Mouse (Mus musculus): ENCODE data around the gene Ptprn2. TPM values are rescaled to one million over a fixed set of nuclear protein-coding genes. Genes with fewer than 3 reads are reported as not detected.

Gene Ptprn2
- polyA plus RNA-seq, 1 experiment from 2014 or later = 7.9 TPM

GRCm38 (mm10) chr12:116907424-116907823 is 421.9 kb downstream of the Ptprn2 start:
- H3K4me1 ChIP-seq = peaks cover 34% of the 10 kb centered on the region
- no peak overlapping the region for H3K4me3 ChIP-seq
- H3K36me3 ChIP-seq = no peaks in the 10 kb centered on the region
- H3K27ac ChIP-seq (replicated peaks) = peak overlapping the region; percentile 80
- no peaks in the 10 kb centered on the region for H3K27me3 ChIP-seq (ENCODE audit: low read depth, poor library complexity, severe bottlenecking)
- 27% methylated on average over 1 of the region's 1 CpGs for WGBS
- DNase-seq (ENCODE audit: low spot score) = no peak
- no peaks in the 10 kb centered on the region for H3K9me3 ChIP-seq (replicated peaks)

GRCm38 (mm10) chr12:116908668-116909067 is 423.1 kb downstream of the Ptprn2 start:
- peak; percentile 28 for DNase-seq (ENCODE audit: low spot score)
- H3K27ac ChIP-seq (replicated peaks) = peak overlapping the region; percentile 80
- 37% methylated on average over 2 of the region's 2 CpGs for WGBS

GRCm38 (mm10) chr12:116916776-116917175 is 431.3 kb downstream of the Ptprn2 start:
- H3K36me3 ChIP-seq = no peaks in the 10 kb centered on the region
- H3K4me1 ChIP-seq = peaks cover 35% of the 10 kb centered on the region
- DNase-seq (ENCODE audit: low spot score) = no peak
- H3K27me3 ChIP-seq (ENCODE audit: low read depth, poor library complexity, severe bottlenecking) = peaks cover 4% of the 10 kb centered on the region; the same call in 1 of the 2 replicates
- no peak overlapping the region for H3K4me3 ChIP-seq
- H3K27ac ChIP-seq (replicated peaks) = no peak overlapping the region
- H3K9me3 ChIP-seq (replicated peaks) = no peaks in the 10 kb centered on the region
- WGBS = 87% methylated on average over 5 of the region's 5 CpGs

More at GRCm38 (mm10) chr12:116908668-116909067, 423.1 kb downstream of the Ptprn2 start:
- Histone ChIP-seq H3K4me3 (0 out of 2 replicates have a peak overlapping the region, but pooled peaks have one; percentile 2), H3K9me3 (replicated peaks) (no peaks in the 10 kb centered on the region), H3K36me3 (no peaks in the 10 kb centered on the region), H3K4me1 (peaks cover 34% of the 10 kb centered on the region), H3K27me3 (ENCODE audit: low read depth, poor library complexity, severe bottlenecking) (no peaks in the 10 kb centered on the region)

GRCm38 (mm10) chr12:116919185-116919584 is 433.7 kb downstream of the Ptprn2 start:
- Histone ChIP-seq H3K36me3 (no peaks in the 10 kb centered on the region), H3K9me3 (replicated peaks) (no peaks in the 10 kb centered on the region), H3K27me3 (ENCODE audit: low read depth, poor library complexity, severe bottlenecking) (peaks cover 4% of the 10 kb centered on the region; the same call in 1 of the 2 replicates), H3K4me1 (peaks cover 45% of the 10 kb centered on the region), H3K4me3 (no peak overlapping the region), H3K27ac (replicated peaks) (no peak overlapping the region)
- WGBS = 84% methylated on average over 6 of the region's 6 CpGs
- DNase-seq (ENCODE audit: low spot score) = no peak

GRCm38 (mm10) chr12:116919691-116920526 is 434.4 kb downstream of the Ptprn2 start:
- DNase-seq (ENCODE audit: low spot score) = peak; percentile 38
- Histone ChIP-seq H3K4me1 (peaks cover 45% of the 10 kb centered on the region), H3K4me3 (no peak overlapping the region), H3K27me3 (ENCODE audit: low read depth, poor library complexity, severe bottlenecking) (peaks cover 4% of the 10 kb centered on the region; the same call in 1 of the 2 replicates), H3K9me3 (replicated peaks) (no peaks in the 10 kb centered on the region), H3K36me3 (no peaks in the 10 kb centered on the region), H3K27ac (replicated peaks) (peak overlapping the region; percentile 65)
- 67% methylated on average over 22 of the region's 22 CpGs for WGBS

- DNase-seq (ENCODE audit: low spot score) = peak; percentile 57
- Histone ChIP-seq H3K4me1 (peaks cover 42% of the 10 kb centered on the region), H3K36me3 (no peaks in the 10 kb centered on the region), H3K9me3 (replicated peaks) (no peaks in the 10 kb centered on the region), H3K27me3 (ENCODE audit: low read depth, poor library complexity, severe bottlenecking) (no peaks in the 10 kb centered on the region; the same call in 1 of the 2 replicates), H3K27ac (replicated peaks) (peak overlapping the region; percentile 80), H3K4me3 (peak overlapping the region; percentile 16; the same call in 1 of the 2 replicates)
- WGBS = 31% methylated on average over 5 of the region's 5 CpGs
These were observed 441.6 kb downstream of the Ptprn2 start for GRCm38 (mm10) chr12:116927115-116927514.

- Histone ChIP-seq H3K36me3 (no peaks in the 10 kb centered on the region), H3K27ac (replicated peaks) (peak overlapping the region; percentile 80)
These were observed 442.0 kb downstream of the Ptprn2 start for GRCm38 (mm10) chr12:116927516-116927915.

GRCm38 (mm10) chr12:116938158-116938854 is 452.8 kb downstream of the Ptprn2 start:
- DNase-seq (ENCODE audit: low spot score) = no peak
- Histone ChIP-seq H3K27ac (replicated peaks) (peak overlapping the region; percentile 33; the same call in 1 of the 2 replicates), H3K36me3 (no peaks in the 10 kb centered on the region), H3K4me1 (peaks cover 31% of the 10 kb centered on the region), H3K9me3 (replicated peaks) (no peaks in the 10 kb centered on the region), H3K4me3 (no peak overlapping the region), H3K27me3 (ENCODE audit: low read depth, poor library complexity, severe bottlenecking) (no peaks in the 10 kb centered on the region)
- WGBS = 44% methylated on average over 3 of the region's 3 CpGs

More at GRCm38 (mm10) chr12:116927516-116927915, 442.0 kb downstream of the Ptprn2 start:
- no peak overlapping the region for H3K4me3 ChIP-seq
- no peak for DNase-seq (ENCODE audit: low spot score)
- WGBS = 86% methylated on average over 1 of the region's 1 CpGs
- no peaks in the 10 kb centered on the region for H3K9me3 ChIP-seq (replicated peaks)
- H3K4me1 ChIP-seq = peaks cover 42% of the 10 kb centered on the region
- no peaks in the 10 kb centered on the region; the same call in 1 of the 2 replicates for H3K27me3 ChIP-seq (ENCODE audit: low read depth, poor library complexity, severe bottlenecking)

- 88% methylated on average over 5 of the region's 5 CpGs for WGBS
- H3K36me3 ChIP-seq = no peaks in the 10 kb centered on the region
- no peak overlapping the region for H3K27ac ChIP-seq (replicated peaks)
- DNase-seq (ENCODE audit: low spot score) = no peak
- no peaks in the 10 kb centered on the region for H3K9me3 ChIP-seq (replicated peaks)
- peaks cover 25% of the 10 kb centered on the region for H3K4me1 ChIP-seq
- no peak overlapping the region for H3K4me3 ChIP-seq
- no peaks in the 10 kb centered on the region for H3K27me3 ChIP-seq (ENCODE audit: low read depth, poor library complexity, severe bottlenecking)
These were observed 458.4 kb downstream of the Ptprn2 start for GRCm38 (mm10) chr12:116943883-116944282.

GRCm38 (mm10) chr12:116948151-116948928 is 462.8 kb downstream of the Ptprn2 start:
- H3K27ac ChIP-seq (replicated peaks) = no peak overlapping the region
- H3K4me3 ChIP-seq = no peak overlapping the region
- H3K27me3 ChIP-seq (ENCODE audit: low read depth, poor library complexity, severe bottlenecking) = no peaks in the 10 kb centered on the region
- H3K4me1 ChIP-seq = peaks cover 9% of the 10 kb centered on the region; the same call in 1 of the 2 replicates
- no peaks in the 10 kb centered on the region for H3K36me3 ChIP-seq
- WGBS = 59% methylated on average over 4 of the region's 4 CpGs
- no peak for DNase-seq (ENCODE audit: low spot score)
- no peaks in the 10 kb centered on the region for H3K9me3 ChIP-seq (replicated peaks)

- Histone ChIP-seq H3K27me3 (ENCODE audit: low read depth, poor library complexity, severe bottlenecking) (no peaks in the 10 kb centered on the region), H3K4me1 (peaks cover 15% of the 10 kb centered on the region), H3K9me3 (replicated peaks) (no peaks in the 10 kb centered on the region), H3K36me3 (no peaks in the 10 kb centered on the region), H3K4me3 (no peak overlapping the region), H3K27ac (replicated peaks) (no peak overlapping the region)
- no peak for DNase-seq (ENCODE audit: low spot score)
- 87% methylated on average over 3 of the region's 3 CpGs for WGBS
These were observed 464.2 kb downstream of the Ptprn2 start for GRCm38 (mm10) chr12:116949726-116950125.

All from midbrain, embryonic 10.5 days (tissue).